Mouse (Mus musculus): Measurements from ENCODE around the gene Sumo3. TPM values are rescaled to one million over a fixed set of nuclear protein-coding genes. Genes with fewer than 3 reads are reported as not detected.

Sumo3 gene
- total and polyA plus RNA-seq, 3 experiments = 151 to 342 TPM; not detected in 1

DNA sequence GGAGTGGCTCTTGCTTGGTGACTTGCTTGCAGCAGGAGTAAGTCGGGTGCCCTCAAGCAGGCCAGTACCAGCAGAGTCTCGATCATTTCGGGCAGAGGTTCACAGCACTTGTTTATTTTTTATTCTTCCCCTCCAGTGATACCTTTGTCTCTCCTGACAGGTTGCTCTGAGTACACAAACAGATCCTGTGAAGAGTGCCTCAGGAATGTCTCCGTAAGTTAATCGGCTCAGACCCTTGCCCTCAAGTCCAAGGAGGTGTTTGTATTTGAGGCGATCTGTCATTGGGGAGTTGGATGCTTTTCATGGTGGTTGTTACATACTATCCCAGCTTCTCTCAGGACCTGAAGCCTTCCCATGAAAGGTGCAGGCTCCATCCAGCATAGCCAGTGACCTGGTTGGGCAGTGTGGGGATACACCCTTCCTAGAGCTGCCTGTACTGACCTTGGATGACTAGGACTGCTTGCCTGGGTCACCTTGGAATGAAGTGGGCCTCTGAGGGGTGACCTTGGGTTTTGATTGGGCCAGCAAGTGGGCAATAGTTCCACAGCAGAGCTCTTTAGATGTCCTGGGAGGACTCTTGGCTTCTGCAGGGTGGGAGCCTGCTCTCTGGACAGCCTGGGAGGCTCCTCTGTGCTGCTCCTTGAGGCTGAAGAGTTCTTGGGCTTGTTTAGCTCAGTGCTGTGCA lies 18.7 kb upstream of the Sumo3 start:
- H3K36me3 ChIP-seq (ENCODE audit: control insufficient read depth in 1 of 2, insufficient read depth in 2 of 2, low read length in 2 of 2) = peaks cover 1 to 21% of the 10 kb centered on the region in 2 experiments; a peak in 3 of 4 replicates

DNA sequence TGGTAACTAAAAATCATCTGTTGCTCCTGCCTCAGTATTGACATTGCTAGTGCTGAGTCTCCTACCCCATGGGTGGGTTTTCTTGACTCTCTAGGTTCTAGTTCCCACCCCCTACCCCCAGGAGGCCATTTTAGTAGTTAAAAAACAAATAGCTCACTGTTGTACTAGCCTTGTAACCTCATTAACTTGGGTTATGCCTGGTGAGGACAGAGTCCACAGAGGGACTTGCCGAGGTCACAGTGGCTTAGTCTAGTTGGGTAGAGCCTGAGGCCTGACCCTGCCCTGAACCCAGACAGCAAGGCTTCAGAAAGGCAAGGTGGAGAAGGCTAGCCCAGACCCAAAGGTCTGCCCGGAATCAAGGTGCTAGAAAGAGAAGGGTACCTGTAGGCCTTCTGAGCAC lies 17.9 kb upstream of the Sumo3 start:
- Histone ChIP-seq H3K9me3 (replicated peaks; ENCODE audit: insufficient read depth, low read length) (no peaks in the 10 kb centered on the region), H3K27me3 (ENCODE audit: control insufficient read depth in 1 of 2, insufficient read depth in 2 of 2, low read length in 2 of 2) (no peaks in the 10 kb centered on the region), H3K79me2 (ENCODE audit: control insufficient read depth, insufficient read depth, low read length, poor library complexity) (peaks cover 8% of the 10 kb centered on the region), H3K9ac (ENCODE audit: control insufficient read depth, low read depth, low read length, poor library complexity, severe bottlenecking) (no peak overlapping the region), H3K27ac (ENCODE audit: control insufficient read depth, low read depth, low read length) (no peak overlapping the region), H3K4me1 (ENCODE audit: control insufficient read depth in 1 of 2, insufficient read depth in 2 of 2, low read length in 2 of 2) (peaks cover 15 to 21% of the 10 kb centered on the region in 2 experiments), H3K4me3 (ENCODE audit: control insufficient read depth in 1 of 2, insufficient read depth in 1 of 2, low read depth in 2 of 2, low read length in 2 of 2) (no peak overlapping the region), H3K36me3 (ENCODE audit: control insufficient read depth in 1 of 2, insufficient read depth in 2 of 2, low read length in 2 of 2) (peaks cover 4 to 14% of the 10 kb centered on the region in 2 experiments; a peak in 3 of 4 replicates)
- TF ChIP-seq POLR2AphosphoS5 (IDR thresholded peaks at IDR 0.05; ENCODE audit: borderline replicate concordance, low read depth, low read length) (no peak), POLR2AphosphoS2 (IDR thresholded peaks at IDR 0.05; ENCODE audit: low read length) (no peak), ELF1 (IDR thresholded peaks at IDR 0.05; ENCODE audit: low read depth, low read length) (no peak), UBTF (IDR thresholded peaks at IDR 0.05; ENCODE audit: borderline replicate concordance, insufficient read depth, low read depth, low read length) (no peak), SIN3A (IDR thresholded peaks at IDR 0.05; ENCODE audit: low read length) (no peak), POLR2A (IDR thresholded peaks at IDR 0.05; ENCODE audit: control insufficient read depth in 1 of 2, insufficient read depth in 1 of 2, low read depth in 1 of 2, low read length in 2 of 2, poor library complexity in 1 of 2) (no peak), CTCF (IDR thresholded peaks at IDR 0.05 in 2 of 3, conservative IDR thresholded peaks at IDR 0.05 in 1 of 3; ENCODE audit: control insufficient read depth in 1 of 3, insufficient read depth in 1 of 3, low read depth in 2 of 3, low read length in 3 of 3, poor library complexity in 1 of 3, severe bottlenecking in 1 of 3) (no peak), GATA1 (IDR thresholded peaks at IDR 0.05; ENCODE audit: low read depth, low read length) (no peak)
- DNase-seq (ENCODE audit: low read depth, low spot score) = no peak

More for the DNA sequence above, 18.7 kb upstream of the Sumo3 start:
- Histone ChIP-seq H3K79me2 (ENCODE audit: control insufficient read depth, insufficient read depth, low read length, poor library complexity) (peaks cover 13% of the 10 kb centered on the region), H3K27me3 (ENCODE audit: control insufficient read depth in 1 of 2, insufficient read depth in 2 of 2, low read length in 2 of 2) (no peaks in the 10 kb centered on the region), H3K9ac (ENCODE audit: control insufficient read depth, low read depth, low read length, poor library complexity, severe bottlenecking) (no peak overlapping the region), H3K9me3 (replicated peaks; ENCODE audit: insufficient read depth, low read length) (no peaks in the 10 kb centered on the region), H3K4me1 (ENCODE audit: control insufficient read depth in 1 of 2, insufficient read depth in 2 of 2, low read length in 2 of 2) (peaks cover 18 to 29% of the 10 kb centered on the region in 2 experiments), H3K27ac (ENCODE audit: control insufficient read depth, low read depth, low read length) (no peak overlapping the region), H3K4me3 (ENCODE audit: control insufficient read depth in 1 of 2, insufficient read depth in 1 of 2, low read depth in 2 of 2, low read length in 2 of 2) (no peak overlapping the region)
- DNase-seq (ENCODE audit: low read depth, low spot score) = no peak
- TF ChIP-seq EP300 (IDR thresholded peaks at IDR 0.05; ENCODE audit: low read depth in 1 of 2, low read length in 2 of 2) (no peak), POLR2A (IDR thresholded peaks at IDR 0.05; ENCODE audit: control insufficient read depth in 1 of 2, insufficient read depth in 1 of 2, low read depth in 1 of 2, low read length in 2 of 2, poor library complexity in 1 of 2) (no peak), MEF2A (IDR thresholded peaks at IDR 0.05; ENCODE audit: extremely low read depth, insufficient replicate concordance, low read depth, low read length, poor library complexity, severe bottlenecking) (no peak), NELFE (IDR thresholded peaks at IDR 0.05; ENCODE audit: low read depth, low read length) (no peak), NRF1 (IDR thresholded peaks at IDR 0.05; ENCODE audit: insufficient read depth, low read depth, low read length, poor library complexity, severe bottlenecking) (no peak), POLR2AphosphoS2 (IDR thresholded peaks at IDR 0.05; ENCODE audit: low read length) (no peak), JUND (IDR thresholded peaks at IDR 0.05; ENCODE audit: low read depth, low read length) (no peak), KAT2A (conservative IDR thresholded peaks at IDR 0.05; ENCODE audit: low read depth, low read length) (no peak), ELF1 (IDR thresholded peaks at IDR 0.05; ENCODE audit: low read depth, low read length) (no peak), POLR2AphosphoS5 (IDR thresholded peaks at IDR 0.05; ENCODE audit: borderline replicate concordance, low read depth, low read length) (no peak), SIN3A (IDR thresholded peaks at IDR 0.05; ENCODE audit: low read length) (no peak), ZMIZ1 (IDR thresholded peaks at IDR 0.05; ENCODE audit: low read depth, low read length) (no peak), CHD1 (IDR thresholded peaks at IDR 0.05; ENCODE audit: low read depth, low read length) (no peak), MAFK (IDR thresholded peaks at IDR 0.05; ENCODE audit: borderline replicate concordance, low read depth, low read length) (no peak), ZKSCAN1 (IDR thresholded peaks at IDR 0.05; ENCODE audit: low read depth, low read length) (no peak), TBP (IDR thresholded peaks at IDR 0.05; ENCODE audit: low read depth, low read length) (no peak), MXI1 (IDR thresholded peaks at IDR 0.05; ENCODE audit: low read depth, low read length) (no peak)

Data from MEL (cell line).